In the genomic region with DNA sequence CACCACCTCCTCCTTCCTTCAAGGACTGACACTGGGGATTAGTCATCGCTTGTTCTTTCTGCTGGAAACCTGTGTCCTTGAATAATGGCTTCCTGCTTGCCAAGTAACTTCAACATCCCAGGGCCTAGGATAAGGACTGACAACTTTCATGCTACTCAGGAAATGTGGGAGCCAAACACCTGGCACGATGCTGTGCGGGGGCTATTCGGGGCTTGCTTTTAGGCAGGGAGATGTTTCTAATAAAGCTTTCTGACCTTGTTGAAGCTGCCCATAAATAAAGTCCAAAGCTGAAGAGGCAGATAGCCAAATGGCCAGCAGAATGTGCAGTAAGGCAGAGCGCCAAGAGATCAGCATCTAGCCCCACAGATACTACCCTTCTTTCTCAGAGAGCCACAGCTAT, we compare ENCODE assay signal across 19 mouse cellular contexts. TPM values are rescaled to one million over a fixed set of nuclear protein-coding genes. Genes with fewer than 3 reads are reported as not detected.
DNase-seq lines count a peak whose midpoint lies in the region; ATAC-seq and TF ChIP-seq lines count a peak whose summit lies in the region.
"Had no signal": no experiment of that assay in that cellular context is flagged by ENCODE, and none has a peak within 500 bp of the region (broad histone marks: within the 10 kb centered on the region; RNA-seq: fewer than 3 reads in every experiment).

No protein-coding gene starts in this region.

- H3K27ac ChIP-seq in liver, adult 2 months (replicated peaks; ENCODE audit: insufficient read depth, low read depth, low read length): peak overlapping the region; percentile 20; the same call in 1 of the 2 replicates
- no peak overlapping the region for H3K27ac ChIP-seq in midbrain, embryonic 16.5 days (ENCODE audit: low read length)
- no peak overlapping the region for H3K27ac ChIP-seq in hindbrain, embryonic 13.5 days
- H3K27ac ChIP-seq: liver, embryonic 13.5 days; neural tube, embryonic 15.5 days had no signal

- 40% methylated on average over 5 of the region's 5 CpGs for WGBS in liver, adult 2 months
- 93% methylated on average over 5 of the region's 5 CpGs for WGBS in midbrain, embryonic 16.5 days
- 92% methylated on average over 5 of the region's 5 CpGs for WGBS in hindbrain, embryonic 13.5 days

- DNase-seq in cerebellum, adult 9-10 months: peak; percentile 8
- DNase-seq in cerebellum, adult 8-10 months: no peak
- DNase-seq in liver, adult 2 months (ENCODE audit: extremely low read depth, low read depth, low spot score): peak; percentile 71
- DNase-seq in liver: no peak
- peak; percentile 49 for DNase-seq in adrenal gland, postnatal 10 days
- DNase-seq in kidney, postnatal 36 days: peak; percentile 58 to 59
- DNase-seq: forebrain, postnatal 0 days; gastrocnemius, postnatal 10 days; heart, postnatal 10 days; layer of hippocampus, postnatal 36 days; left cerebral cortex, postnatal 4 days; liver, embryonic 13.5 days; lung, postnatal 10 days; spleen, adult 18-20 months; thymus, postnatal 4 days had no signal

- ATAC-seq in midbrain, embryonic 16.5 days: no peak
- ATAC-seq in hindbrain, embryonic 13.5 days (ENCODE audit: low FRiP score): no peak
- ATAC-seq: forebrain, postnatal 0 days; hindbrain, embryonic 16.5 days had no signal

- peaks cover 13% of the 10 kb centered on the region for H3K4me1 ChIP-seq in liver, adult 2 months (ENCODE audit: control insufficient read depth, insufficient read depth, low read length)
- no peaks in the 10 kb centered on the region for H3K4me1 ChIP-seq in midbrain, embryonic 16.5 days (ENCODE audit: control insufficient read depth, insufficient read depth, low read length)
- no peaks in the 10 kb centered on the region for H3K4me1 ChIP-seq in hindbrain, embryonic 13.5 days (replicated peaks)
- H3K4me1 ChIP-seq: liver, embryonic 13.5 days had no signal

- no peak overlapping the region for H3K9ac ChIP-seq in liver, adult 2 months (ENCODE audit: low read depth, low read length)
- no peak overlapping the region for H3K9ac ChIP-seq in midbrain, embryonic 16.5 days (ENCODE audit: low read depth, low read length)
- no peak overlapping the region for H3K9ac ChIP-seq in hindbrain, embryonic 13.5 days
- H3K9ac ChIP-seq: forebrain, postnatal 0 days; liver, embryonic 13.5 days; neural tube, embryonic 15.5 days had no signal

- H3K4me2 ChIP-seq in midbrain, embryonic 16.5 days (ENCODE audit: low read length): no peak overlapping the region
- H3K4me2 ChIP-seq in hindbrain, embryonic 13.5 days: no peak overlapping the region
- H3K4me2 ChIP-seq: liver, embryonic 13.5 days; neural tube, embryonic 15.5 days had no signal

- no peaks in the 10 kb centered on the region for H3K9me3 ChIP-seq in midbrain, embryonic 16.5 days (replicated peaks; ENCODE audit: control insufficient read depth, low read length, poor library complexity, severe bottlenecking)
- H3K9me3 ChIP-seq in hindbrain, embryonic 13.5 days: no peaks in the 10 kb centered on the region
- H3K9me3 ChIP-seq: liver, embryonic 13.5 days; neural tube, embryonic 15.5 days had no signal

- no peaks in the 10 kb centered on the region for H3K79me2 ChIP-seq in liver, adult 2 months (ENCODE audit: control insufficient read depth, insufficient read depth, low read length)

- H3K4me3 ChIP-seq in liver, adult 2 months (ENCODE audit: insufficient read depth, low read depth, low read length): no peak overlapping the region
- no peak overlapping the region for H3K4me3 ChIP-seq in midbrain, embryonic 16.5 days (ENCODE audit: low read depth, low read length)
- no peak overlapping the region for H3K4me3 ChIP-seq in hindbrain, embryonic 13.5 days
- H3K4me3 ChIP-seq: liver, embryonic 13.5 days; neural tube, embryonic 15.5 days had no signal

- H3K36me3 ChIP-seq in liver, adult 2 months (ENCODE audit: control insufficient read depth, insufficient read depth, low read length): no peaks in the 10 kb centered on the region
- H3K36me3 ChIP-seq in midbrain, embryonic 16.5 days (ENCODE audit: control insufficient read depth, insufficient read depth, low read length): no peaks in the 10 kb centered on the region
- H3K36me3 ChIP-seq in hindbrain, embryonic 13.5 days: no peaks in the 10 kb centered on the region
- H3K36me3 ChIP-seq: liver, embryonic 13.5 days; neural tube, embryonic 15.5 days had no signal

- H3K27me3 ChIP-seq in liver, adult 2 months (ENCODE audit: control insufficient read depth, insufficient read depth, low read length): no peaks in the 10 kb centered on the region
- H3K27me3 ChIP-seq in midbrain, embryonic 16.5 days (ENCODE audit: control insufficient read depth, insufficient read depth, low read depth, low read length): no peaks in the 10 kb centered on the region
- no peaks in the 10 kb centered on the region for H3K27me3 ChIP-seq in hindbrain, embryonic 13.5 days
- H3K27me3 ChIP-seq: liver, embryonic 13.5 days; neural tube, embryonic 15.5 days had no signal

- TF ChIP-seq POLR2A in liver, adult 2 months (IDR thresholded peaks at IDR 0.05; ENCODE audit: extremely low read depth, insufficient read depth, low read length): no peak

- TF ChIP-seq CTCF in liver, adult 2 months (IDR thresholded peaks at IDR 0.05; ENCODE audit: low read depth, low read length): no peak

RNA-seq across cellular contexts. Expression of gene Edem3, which starts 35.3 kb away (rescaled TPM):
- 16.2 and 18.5 TPM in 2 replicates for total RNA-seq in liver, adult 2 months (2014; rRNA removed)
- 4.1 and 4.5 TPM in 2 replicates for polyA plus RNA-seq in liver, adult 2 months (2012; rRNA removed)
- total RNA-seq in adrenal gland, postnatal 10 days (2021): 10 to 100 TPM; 75.4 to 77.1 TPM
- polyA plus RNA-seq in midbrain, embryonic 16.5 days (2015; fragmentation: Nextera tagmentation; extraction: Ambion mirVana): 22.4 and 27.1 TPM in 2 replicates
- 17.9 and 18.8 TPM in 2 replicates for polyA plus RNA-seq in hindbrain, embryonic 13.5 days (2015; fragmentation: Nextera tagmentation; extraction: Ambion mirVana)

Comparison
In these comparisons a context has a peak if more than half of its experiments do, and no peak if none do; other contexts are left out.
1. DNase-seq: peak in cerebellum, adult 9-10 months (single experiment), liver, adult 2 months (single experiment), adrenal gland, postnatal 10 days (single experiment) and kidney, postnatal 36 days (2 of 2); none in cerebellum, adult 8-10 months (single experiment) and liver (single experiment).